Mouse (Mus musculus) heart, postnatal 10 days (tissue): ENCODE measurements around the gene Adora3. TPM values are rescaled to one million over a fixed set of nuclear protein-coding genes. Genes with fewer than 3 reads are reported as not detected.

ENCODE experiments used
- DNase-seq, 2 experiments: peaks; one replicate each; pipeline ENCODE4 v3.0.0; 2021
- intact Hi-C: fragments of 180-260 bp; cut with DNase I; formaldehyde crosslinking; loops from one replicate; pipeline ENCODE4 v1.15.1; 2025
- total RNA-seq, 2 experiments: library from RNA; stranded (reverse); gene quantifications; 2 replicates each; pipeline ENCODE4 v1.2.3; 2021

Adora3 gene
- under 1 TPM in 1 of 2 experiments, not detected in 1; 0.26 TPM for total RNA-seq

DNA sequence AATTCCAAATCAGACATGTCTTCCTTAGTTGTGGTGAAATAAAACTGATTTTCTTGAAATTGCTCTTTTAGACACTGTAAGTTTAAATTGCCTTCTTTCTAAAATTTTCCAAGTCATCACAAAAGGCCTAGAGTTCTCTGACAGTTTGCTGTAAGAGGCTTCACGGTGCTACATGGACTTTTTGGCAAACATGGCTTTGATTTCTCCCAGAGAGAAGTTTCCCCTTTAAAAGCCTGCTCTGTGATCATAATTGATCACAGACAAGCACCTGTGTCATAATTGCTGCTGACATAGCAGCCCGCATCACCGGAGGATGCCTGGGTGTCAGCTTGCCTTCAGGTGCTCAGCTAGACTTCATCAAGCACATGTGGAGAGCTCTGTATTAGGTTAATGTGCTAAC is at the start of gene Adora3, which contains the start of gene Tmigd3:
TSS of gene Adora3 (plus strand) at position 301 of the 400 bp plus-strand sequence.
TSS of gene Tmigd3 (plus strand) at position 346 of the 400 bp plus-strand sequence.
- intact Hi-C loops: no loop called here
- no peak for DNase-seq

DNA sequence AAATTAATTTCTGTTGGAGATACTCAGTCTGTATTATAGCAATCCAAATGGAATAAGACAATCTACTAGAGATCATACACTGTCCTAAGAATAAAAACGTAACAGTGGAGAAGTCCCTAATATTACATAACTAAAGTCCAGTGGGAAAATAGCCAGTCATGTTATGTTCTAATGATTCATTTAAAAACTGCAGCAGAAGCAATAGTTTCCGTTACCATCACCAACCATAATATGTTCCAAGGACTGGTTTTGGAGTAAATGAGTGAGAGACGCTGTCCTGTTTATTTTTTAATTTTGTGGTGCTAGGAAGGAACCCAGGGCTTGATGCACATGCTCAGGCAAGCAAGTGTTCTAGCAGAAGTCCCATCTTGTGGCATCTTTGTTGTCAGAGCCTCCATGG is 49.2 kb upstream of the Adora3 start:
- intact Hi-C loops: no loop called here
- DNase-seq: no peak

DNA sequence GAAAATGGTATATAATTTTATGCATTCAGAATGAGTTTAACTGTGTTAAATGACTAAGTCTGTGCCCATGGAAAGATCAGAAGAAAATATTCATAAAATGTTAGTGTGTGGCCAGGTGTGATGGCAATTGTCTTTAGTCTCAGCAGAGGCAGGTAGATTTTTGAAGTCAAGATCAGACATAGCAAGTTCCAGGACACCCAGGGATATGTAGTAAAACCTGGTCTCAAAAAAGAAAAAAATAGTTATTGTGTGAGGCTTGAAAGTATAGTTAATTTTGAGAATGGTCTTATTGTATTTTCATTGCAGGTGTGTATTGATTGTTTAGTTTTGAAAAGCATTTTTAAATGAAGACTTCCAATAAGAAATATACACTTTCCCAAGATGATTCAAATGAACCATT is 47.0 kb upstream of the Adora3 start:
- no peak for DNase-seq
- intact Hi-C loops: loop anchor here (2.0 kb wide), 2 partner anchors 23 to 69 kb away; partner anchors contain the start of gene Rap1a

DNA sequence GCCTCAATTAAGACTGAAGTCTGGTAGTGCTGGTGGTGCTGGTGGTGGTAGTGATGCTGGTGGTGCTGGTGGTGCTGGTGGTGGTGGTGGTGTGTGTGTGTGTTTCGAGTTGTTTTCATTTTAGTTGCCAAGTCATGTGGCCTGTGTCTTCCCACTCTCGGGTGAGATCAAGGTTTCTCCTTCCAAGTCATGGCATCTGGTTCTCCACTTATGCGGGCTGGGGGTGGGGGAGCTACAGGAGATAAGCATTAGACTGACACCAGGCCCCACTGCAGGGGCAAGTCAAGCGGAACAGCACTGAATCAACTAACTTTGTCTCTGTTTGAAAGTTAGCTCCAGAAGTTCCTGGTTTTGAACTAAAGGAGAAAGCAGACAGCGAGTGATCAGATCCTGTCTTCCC is 46.6 kb upstream of the Adora3 start:
- peak; percentile 31 to 57 for DNase-seq

DNA sequence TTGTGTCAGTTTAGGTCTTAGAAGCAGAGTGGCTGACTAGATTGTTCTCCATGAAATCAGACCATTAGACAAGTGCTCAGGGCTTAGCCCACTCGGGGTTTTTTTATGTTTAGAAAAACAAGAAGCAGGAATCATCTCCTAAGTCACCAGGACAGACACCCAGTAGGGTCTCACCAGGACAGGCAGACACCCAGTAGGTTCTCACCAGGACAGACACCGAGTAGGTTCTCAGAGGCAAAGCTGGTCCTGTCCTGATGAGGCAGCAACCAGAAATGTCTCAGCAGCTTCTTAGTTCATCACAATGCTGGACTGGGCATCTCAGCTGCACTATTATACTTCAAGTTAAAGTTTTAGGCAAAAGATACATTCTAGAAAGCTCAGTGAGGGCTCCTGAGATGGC is 46.0 kb upstream of the Adora3 start:
- intact Hi-C loops: loop anchor here (2.0 to 5.0 kb wide), 3 partner anchors 24 to 68 kb away; partner anchors contain the start of gene Rap1a
- DNase-seq: no peak

More for the DNA sequence above, 46.6 kb upstream of the Adora3 start:
- intact Hi-C loops: loop anchor here (2.0 kb wide), 2 partner anchors 23 to 69 kb away; partner anchors contain the start of gene Rap1a

DNA sequence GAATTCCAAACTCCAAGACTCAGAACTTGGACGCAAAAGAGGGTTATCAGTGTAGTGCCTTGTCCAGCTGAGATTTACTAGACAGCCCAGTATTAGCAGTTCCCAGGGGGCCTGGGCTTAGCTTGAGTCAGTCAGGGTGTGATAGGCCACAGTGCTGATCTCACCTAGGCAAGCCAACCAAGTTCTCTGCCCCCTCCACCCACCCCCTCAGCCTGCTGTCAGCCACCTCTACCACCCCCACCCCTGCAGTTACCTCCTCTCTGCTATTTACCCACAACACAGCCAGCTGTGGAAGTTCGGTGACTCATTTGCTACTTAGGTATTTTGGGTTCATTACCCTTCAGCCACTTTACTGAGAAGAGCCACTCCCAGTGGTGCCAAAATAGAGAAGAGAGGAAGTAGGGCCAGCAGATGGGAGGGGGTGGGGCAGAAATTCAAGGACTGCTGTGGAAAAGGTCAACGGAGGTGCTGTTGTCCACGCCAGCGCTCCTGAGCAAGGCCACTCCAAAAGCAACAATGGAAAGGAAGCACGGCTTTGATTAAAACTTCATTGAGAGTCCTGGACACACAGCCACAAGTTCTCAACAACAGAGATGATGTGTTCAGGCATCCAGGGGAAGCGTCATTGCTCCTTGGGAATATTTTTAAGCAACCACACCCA is 45.0 kb upstream of the Adora3 start:
- DNase-seq: peak; percentile 78 to 79
- intact Hi-C loops: loop anchor here (2.0 to 5.0 kb wide), 3 partner anchors 25 to 67 kb away; partner anchors contain the start of gene Rap1a

DNA sequence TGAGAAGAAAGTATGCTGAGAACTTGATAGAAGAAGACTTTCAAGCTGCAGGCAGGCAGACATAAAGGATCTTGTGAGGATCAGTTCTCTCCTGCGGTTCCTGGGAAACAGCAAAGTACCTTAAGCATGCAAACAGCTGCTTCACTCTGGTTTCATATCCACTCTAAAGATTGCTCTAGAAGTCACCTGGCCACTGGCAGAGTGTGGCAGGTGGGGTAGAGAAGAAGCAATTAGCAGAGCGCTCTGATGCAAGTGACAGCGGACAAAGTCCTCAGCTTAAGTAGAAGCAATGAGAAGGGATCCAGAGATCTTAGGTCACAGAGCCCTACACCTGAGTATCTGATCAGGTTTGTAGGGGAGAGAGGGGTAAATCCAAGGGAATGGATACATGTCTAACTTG is 39.1 kb upstream of the Adora3 start:
- no peak for DNase-seq
- intact Hi-C loops: no loop called here

DNA sequence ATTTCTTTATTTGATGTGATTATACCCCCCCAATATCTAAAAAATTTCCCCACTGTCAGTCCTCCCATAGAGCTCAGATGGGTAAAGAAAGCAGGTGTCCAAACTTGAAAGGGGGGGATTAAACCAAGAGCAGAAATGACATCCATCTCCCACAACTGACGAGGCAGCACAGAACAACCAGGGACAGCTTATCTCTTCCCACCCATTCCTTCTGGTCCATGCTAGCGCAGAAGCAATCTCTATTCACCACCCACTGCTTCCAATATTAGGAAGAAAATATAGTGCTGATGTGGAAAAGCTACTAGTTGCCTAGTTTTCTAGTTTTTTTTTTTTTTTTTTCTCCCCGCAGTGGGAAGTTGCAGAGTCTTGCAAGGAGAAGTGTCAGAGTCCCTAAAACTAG is 34.8 kb upstream of the Adora3 start:
- intact Hi-C loops: no loop called here

DNA sequence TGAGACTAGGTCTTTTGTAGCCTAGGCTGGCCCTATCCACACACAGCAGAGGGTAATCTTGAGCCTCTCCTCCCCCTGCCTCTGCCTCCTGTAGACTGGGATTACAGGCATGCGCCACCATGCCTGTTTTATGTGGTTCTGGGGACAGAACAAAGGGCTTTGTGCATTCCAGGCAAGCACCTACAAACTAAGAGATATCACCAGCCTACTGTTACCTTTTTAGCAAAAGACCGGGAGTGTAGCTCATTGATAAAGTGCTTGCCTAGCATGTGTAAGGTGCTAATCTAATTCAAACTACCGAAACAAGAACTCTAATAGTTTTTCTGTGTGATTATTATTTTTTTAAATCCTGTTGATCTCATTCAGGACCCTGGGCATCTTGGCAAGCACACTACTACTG is 33.8 kb upstream of the Adora3 start:
- DNase-seq: no peak
- intact Hi-C loops: no loop called here

More for the DNA sequence above, 34.8 kb upstream of the Adora3 start:
- DNase-seq: no peak

DNA sequence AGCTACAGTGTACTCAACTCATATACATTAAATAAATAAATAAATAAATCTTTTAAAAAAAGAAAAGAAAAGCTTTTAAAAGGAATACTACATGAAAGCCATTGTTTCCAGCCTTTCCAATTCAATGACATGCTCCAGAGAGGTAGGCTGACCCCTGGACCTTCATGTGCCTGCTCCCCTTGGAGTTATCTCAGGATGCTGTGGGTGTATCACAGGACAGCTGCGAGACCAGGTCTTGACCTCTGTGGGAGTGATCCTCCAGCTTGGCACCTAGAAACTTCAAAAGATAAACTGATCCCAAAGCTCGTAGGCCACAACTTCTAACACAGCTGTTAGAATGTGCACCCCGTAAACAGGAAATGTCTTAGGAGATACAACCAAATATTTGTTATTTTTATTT is 32.0 kb upstream of the Adora3 start:
- intact Hi-C loops: no loop called here
- DNase-seq: no peak

DNA sequence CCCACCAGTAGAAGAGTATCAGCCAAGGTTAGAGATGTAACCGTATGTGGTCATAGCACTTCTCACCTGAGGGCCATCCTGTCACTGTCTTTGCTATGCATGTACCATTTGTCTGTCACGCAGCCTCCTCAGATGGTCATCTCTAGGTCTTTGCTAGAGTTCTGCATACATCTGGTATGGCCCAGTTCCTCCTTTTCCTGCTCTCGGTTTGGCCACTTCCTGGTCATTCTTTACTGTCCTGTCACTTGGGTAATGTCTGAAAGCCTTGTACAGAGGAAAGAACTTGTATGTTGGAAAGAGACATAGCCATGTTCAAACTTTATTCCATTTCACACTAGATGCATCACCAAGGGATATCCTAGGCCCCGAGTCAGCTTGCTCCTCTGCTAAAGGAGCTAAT is 30.8 kb upstream of the Adora3 start:
- intact Hi-C loops: no loop called here
- DNase-seq: no peak

DNA sequence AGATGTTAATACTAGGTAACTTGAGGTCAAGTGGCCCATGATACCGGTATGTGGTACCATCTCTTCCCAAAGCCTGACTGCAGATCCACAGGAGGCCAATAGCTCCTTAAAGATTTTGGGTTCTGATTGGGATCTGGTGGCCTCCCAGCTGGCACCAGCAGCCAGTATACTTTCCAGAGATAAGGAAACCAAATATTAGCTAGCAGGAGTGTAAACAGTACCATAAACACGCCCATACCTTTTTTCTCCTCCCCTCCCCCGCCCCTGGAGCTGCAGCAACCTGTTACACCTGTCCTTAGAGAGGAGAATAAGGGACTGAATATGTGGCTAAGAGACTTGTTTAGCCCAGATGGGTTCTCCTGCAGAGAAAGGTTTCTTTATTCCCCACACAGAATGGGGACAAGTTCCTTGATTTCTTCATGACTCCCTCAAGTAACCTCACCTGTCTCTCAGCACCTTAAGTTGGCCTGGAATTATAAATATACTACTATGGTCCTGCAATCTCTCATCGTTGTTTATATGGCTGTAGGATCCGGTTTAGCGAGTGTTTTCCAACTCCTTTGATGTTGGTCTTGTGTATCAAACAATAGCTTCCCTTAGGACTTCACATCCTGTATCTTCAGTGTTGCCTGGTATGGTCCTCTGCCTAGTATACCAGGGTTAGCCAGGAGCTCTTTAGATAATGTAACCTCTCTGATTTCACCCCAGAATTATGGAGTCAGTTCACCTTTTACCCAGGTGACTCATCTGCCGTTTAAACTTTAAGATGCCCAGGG is 24.2 kb upstream of the Adora3 start:
- intact Hi-C loops: no loop called here
- DNase-seq: no peak

DNA sequence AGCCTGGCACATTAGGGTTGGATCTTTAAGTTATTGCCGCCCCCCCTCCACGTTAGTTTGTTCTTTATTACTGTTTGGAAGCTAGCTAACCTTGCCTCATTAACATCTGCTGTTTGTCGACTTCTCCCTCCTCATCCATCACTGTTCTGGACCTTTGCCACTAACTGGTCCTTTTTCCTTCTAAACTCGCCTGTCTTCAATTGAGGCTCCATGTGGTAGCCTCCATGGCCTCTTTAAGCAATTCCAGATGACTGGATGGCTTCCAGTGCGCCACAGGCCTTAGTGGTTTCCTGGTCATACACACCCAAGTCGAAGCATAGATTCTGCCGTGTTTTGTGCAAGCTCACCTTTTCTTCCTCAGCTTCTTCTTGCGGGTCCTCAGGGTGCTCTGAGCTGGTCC is 16.9 kb upstream of the Adora3 start:
- intact Hi-C loops: no loop called here

DNA sequence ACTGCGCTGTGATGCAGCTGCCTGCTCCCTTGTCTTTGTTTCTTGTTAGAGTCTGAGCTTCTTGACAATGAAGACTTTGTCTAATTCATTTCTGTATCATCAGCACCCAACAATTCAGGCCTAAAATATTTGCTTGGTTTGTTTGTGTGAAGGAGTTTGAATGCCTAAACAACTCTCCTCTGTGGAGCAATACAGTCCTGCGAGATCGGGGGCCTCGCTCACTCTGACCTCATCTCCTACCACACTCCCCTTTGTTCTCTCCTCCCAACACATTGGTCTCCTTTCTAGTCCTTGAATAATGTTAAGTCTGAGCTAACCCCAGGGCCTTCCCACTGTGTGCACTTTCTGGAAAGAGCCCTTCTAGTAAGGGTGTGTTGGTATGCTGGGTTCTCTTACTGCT is 15.9 kb upstream of the Adora3 start:
- intact Hi-C loops: no loop called here
- DNase-seq: no peak

More for the DNA sequence above, 16.9 kb upstream of the Adora3 start:
- no peak for DNase-seq

DNA sequence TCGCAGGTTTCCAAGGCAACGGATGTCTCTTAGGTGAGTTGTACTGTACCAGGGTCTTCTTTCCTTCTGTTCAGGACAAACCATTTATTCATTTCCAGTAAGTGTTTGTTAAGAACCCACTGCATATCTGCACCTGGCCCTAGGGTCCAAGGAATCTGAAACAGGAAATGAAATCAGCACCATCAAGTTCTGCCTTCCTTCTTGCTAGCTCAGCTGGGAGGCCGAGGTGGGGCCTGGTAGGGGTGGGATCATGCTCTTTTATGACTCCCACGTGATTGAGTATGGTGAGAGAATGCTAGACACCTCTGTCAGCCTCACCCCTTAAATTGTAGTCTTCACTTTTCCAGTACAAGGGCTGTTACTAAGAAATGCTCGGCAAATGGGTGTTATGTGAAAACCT is 13.1 kb upstream of the Adora3 start:
- intact Hi-C loops: no loop called here
- no peak for DNase-seq

DNA sequence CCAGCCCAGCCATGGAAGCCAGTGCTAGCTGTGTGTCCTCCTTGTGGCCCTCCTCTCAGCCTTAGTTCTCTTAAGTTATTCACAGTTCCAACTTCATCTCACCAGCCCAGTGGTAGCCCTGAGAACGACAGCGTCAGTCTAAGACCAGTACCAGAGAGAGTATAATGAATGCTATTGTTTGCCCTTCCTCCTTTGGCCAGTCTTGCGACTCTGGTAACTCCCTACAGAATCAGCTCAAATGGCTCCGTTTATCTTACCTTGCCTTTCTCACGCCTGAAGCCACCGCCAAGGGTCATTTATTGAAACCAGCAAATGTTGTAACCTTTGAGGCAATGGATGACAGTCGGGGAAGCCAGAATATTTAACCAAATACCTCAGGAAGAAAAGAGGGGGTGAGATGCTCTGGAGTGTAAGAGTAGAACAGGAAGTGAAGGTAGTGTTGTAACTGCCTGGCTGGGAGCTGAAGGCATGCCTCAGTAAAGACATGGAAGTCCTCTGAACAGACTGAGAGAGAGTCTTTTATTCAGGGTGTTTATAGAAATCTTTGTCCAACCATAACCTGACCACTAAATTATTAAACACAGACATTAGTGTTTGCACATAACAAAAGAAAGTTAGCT is 8.8 kb upstream of the Adora3 start:
- intact Hi-C loops: no loop called here
- no peak for DNase-seq

DNA sequence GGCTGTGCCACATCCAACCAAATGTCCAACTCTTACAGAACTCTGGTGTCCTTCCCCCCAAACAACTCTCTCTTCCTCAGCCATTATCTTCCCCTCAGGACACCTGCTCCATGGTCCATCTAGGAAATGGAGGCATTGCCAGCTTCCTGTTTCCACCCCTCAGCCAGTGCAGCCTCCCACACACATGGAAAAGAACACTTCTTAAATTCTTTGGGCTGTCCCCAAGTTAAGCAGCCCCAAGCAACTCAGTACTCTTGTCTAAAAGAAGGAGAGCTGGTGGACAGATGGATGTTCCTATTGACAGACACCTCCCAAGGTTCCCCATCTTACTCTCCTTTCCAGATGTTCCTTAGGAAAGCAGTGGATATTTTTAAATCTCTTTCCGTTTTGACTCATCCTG is 6.5 kb upstream of the Adora3 start:
- intact Hi-C loops: no loop called here

DNA sequence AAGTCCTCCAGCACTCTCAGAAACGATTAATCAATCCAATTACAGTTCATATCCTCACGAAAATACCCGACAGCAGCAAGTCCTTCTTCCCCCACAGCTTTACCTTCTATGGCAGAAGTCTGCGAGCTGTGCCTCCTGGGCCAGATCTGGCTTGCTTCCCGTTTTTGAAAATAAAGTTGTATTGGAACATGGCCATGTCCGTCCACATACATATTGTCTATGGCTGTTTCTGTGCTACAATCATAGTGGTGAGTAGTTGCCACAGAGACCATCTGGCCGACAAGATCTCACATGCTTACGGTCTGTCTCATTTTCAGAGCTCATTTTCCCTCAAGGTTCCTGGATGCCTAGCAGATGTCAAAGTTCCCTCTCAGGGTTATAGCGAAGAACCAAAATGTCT is 5.5 kb upstream of the Adora3 start:
- no peak for DNase-seq
- intact Hi-C loops: no loop called here

More for the DNA sequence above, 6.5 kb upstream of the Adora3 start:
- no peak for DNase-seq

DNA sequence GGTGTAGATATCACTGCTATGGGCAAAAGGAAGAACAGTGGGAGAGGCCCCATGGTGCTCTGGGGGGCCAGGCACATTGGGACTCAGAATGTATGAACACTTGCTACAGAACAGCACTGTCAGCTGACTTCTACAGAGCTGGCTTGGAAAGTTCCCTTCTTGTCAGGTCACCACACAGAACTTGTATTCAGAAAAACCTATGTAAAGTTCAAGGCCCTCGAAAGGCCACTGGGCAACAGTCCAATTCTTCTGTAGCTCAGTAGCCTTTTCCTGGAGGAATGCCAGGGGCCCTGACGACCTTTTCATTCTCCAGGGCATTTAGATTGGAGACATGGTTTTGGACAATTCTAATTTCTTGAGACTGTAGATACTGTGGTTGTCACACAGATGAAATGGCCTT is 2.5 kb upstream of the Adora3 start:
- intact Hi-C loops: no loop called here
- DNase-seq: no peak

DNA sequence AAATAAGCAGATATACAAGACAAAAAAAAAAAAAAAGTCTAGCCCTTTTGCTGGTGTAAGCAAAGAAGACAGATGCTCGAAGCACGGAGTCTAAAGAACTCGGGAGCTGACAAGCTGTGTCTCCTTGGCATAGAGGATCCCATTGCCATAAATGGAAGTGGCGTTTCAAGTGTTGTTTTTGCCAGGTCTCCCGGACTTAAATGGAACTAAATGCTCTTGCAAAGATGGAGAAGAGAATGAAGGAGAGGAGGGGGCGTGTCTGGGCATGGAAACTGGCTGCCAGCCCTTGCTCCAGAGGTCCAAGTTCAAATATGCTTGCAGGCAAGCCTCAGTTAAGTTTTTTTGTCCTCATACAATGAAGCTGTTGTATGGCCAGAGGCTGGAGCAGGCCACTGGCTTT is 1.4 kb downstream of the Adora3 start:
- intact Hi-C loops: no loop called here
- DNase-seq: no peak

DNA sequence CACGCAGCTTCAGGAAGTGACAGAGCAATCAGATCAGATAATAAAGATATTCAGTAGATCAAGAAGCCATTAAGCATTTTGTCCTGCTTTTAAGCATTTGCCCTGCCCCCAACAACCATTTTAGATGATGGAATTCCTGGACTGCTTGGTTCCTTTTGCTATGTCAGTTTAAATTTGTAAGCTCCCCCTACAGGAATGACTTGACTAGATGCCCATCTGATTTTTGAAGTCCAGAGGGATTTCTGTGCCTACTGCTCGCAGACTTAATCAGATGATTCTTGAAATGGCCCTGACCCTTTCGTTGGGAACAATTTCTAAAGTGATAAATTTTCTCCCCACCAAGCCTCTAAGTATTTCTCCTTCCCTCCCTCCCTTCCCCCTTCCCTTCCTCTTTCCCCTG is 1.9 kb downstream of the Adora3 start:
- no peak for DNase-seq
- intact Hi-C loops: no loop called here
